In the genomic region with DNA sequence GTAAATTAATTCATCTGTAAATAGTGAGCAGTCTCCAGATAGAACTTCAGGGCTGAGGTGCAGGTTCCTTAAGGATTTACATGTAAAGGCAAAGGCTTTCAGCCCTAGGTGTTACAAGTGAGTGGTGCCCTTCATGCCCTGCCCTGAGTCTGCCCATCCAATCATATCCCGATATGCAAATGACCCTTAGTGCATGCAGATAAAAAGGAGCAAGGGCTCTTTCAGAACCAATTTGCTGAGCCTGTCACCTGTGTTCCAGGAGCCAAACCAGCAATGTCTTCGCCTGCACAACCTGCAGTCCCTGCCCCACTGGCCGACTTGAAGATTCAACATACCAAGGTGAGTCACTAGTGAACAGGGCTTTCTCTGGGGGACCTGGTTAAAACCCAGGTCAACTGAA, we compare ENCODE assay signal across 9 mouse cellular contexts.
DNase-seq lines count a peak whose midpoint lies in the region; ATAC-seq and TF ChIP-seq lines count a peak whose summit lies in the region.
"Had no signal": no experiment of that assay in that cellular context is flagged by ENCODE, and none has a peak within 500 bp of the region (broad histone marks: within the 10 kb centered on the region; RNA-seq: fewer than 3 reads in every experiment).

No protein-coding gene starts in this region.

- H3K9me3 ChIP-seq in embryonic facial prominence, embryonic 13.5 days, result no peaks in the 10 kb centered on the region
- H3K9me3 ChIP-seq in kidney, embryonic 16.5 days (ENCODE audit: low read length), result no peaks in the 10 kb centered on the region

- in situ Hi-C loops in Patski (cut with MboI; ENCODE audit: low pct_unique_long_range_greater_than_20kb), result loop anchor here (25.0 kb wide), 1 partner anchor 1061 kb away; a partner anchor contains a TSS

- TF ChIP-seq CTCF in Patski (IDR thresholded peaks at IDR 0.05), result no peak

- no peaks in the 10 kb centered on the region for H3K4me1 ChIP-seq in embryonic facial prominence, embryonic 13.5 days
- H3K4me1 ChIP-seq in kidney, embryonic 16.5 days (ENCODE audit: insufficient read depth, low read length), result no peaks in the 10 kb centered on the region

- no peak overlapping the region for H3K4me3 ChIP-seq in embryonic facial prominence, embryonic 13.5 days
- H3K4me3 ChIP-seq in kidney, embryonic 16.5 days (ENCODE audit: low read length), result no peak overlapping the region

- peak; percentile 95 for ATAC-seq in Patski
- 0 out of 2 replicates have a peak, but pooled peaks have one; percentile 48 for ATAC-seq in embryonic facial prominence, embryonic 13.5 days (ENCODE audit: insufficient number of reproducible peaks, insufficient read depth, low FRiP score, low TSS enrichment, low read depth)
- peak; percentile 90 for ATAC-seq in kidney, embryonic 16.5 days (ENCODE audit: low FRiP score, low TSS enrichment)
- 0 out of 2 replicates have a peak, but pooled peaks have one; percentile 15 for ATAC-seq in megakaryocyte, adult 5-6 weeks (ENCODE audit: poor library complexity, severe bottlenecking)

- WGBS in embryonic facial prominence, embryonic 13.5 days, result 61% methylated on average over 3 of the region's 3 CpGs
- WGBS in kidney, embryonic 16.5 days, result 54% methylated on average over 3 of the region's 3 CpGs

- no peaks in the 10 kb centered on the region for H3K27me3 ChIP-seq in Patski
- H3K27me3 ChIP-seq in embryonic facial prominence, embryonic 13.5 days, result no peaks in the 10 kb centered on the region
- no peaks in the 10 kb centered on the region for H3K27me3 ChIP-seq in kidney, embryonic 16.5 days (ENCODE audit: insufficient read depth, low read length)

- POLR2A ChIA-PET in Patski (lab: Charles Lee), result no interaction called here

- no peak for DNase-seq in Patski (ENCODE audit: low read depth, low spot score)
- no peak for DNase-seq in cerebellum, postnatal 36 days
- no peak for DNase-seq in gastrocnemius, postnatal 36 days
- no peak for DNase-seq in layer of hippocampus, adult 8-10 months (ENCODE audit: low spot score in 2 of 2)
- no peak for DNase-seq in frontal cortex, postnatal 25 days (ENCODE audit: low spot score in 2 of 2)

- intact Hi-C loops in gastrocnemius, postnatal 36 days (cut with DNase I), result no loop called here

- no peaks in the 10 kb centered on the region for H3K36me3 ChIP-seq in embryonic facial prominence, embryonic 13.5 days
- no peaks in the 10 kb centered on the region for H3K36me3 ChIP-seq in kidney, embryonic 16.5 days (ENCODE audit: insufficient read depth, low read length)

- CTCF ChIA-PET in Patski (lab: Charles Lee), result interaction anchor here (0.7 to 1.2 kb wide), 2 partner anchors 9 to 14 kb away, joined by 3 read pairs; no protein-coding TSS in a partner anchor

- no peak overlapping the region for H3K4me2 ChIP-seq in embryonic facial prominence, embryonic 13.5 days
- no peak overlapping the region for H3K4me2 ChIP-seq in kidney, embryonic 16.5 days (replicated peaks; ENCODE audit: low read depth, low read length)

- H3K27ac ChIP-seq in embryonic facial prominence, embryonic 13.5 days, result no peak overlapping the region
- H3K27ac ChIP-seq in kidney, embryonic 16.5 days (ENCODE audit: low read length), result no peak overlapping the region
- H3K27ac ChIP-seq: macrophage had no signal

- H3K9ac ChIP-seq in embryonic facial prominence, embryonic 13.5 days, result no peak overlapping the region
- no peak overlapping the region for H3K9ac ChIP-seq in kidney, embryonic 16.5 days (replicated peaks; ENCODE audit: low read length)

Comparison
In these comparisons a context has a peak if more than half of its experiments do, and no peak if none do; other contexts are left out.
1. ATAC-seq: peak in every context shown above with its lines; median percentile 95 in Patski; 90 in kidney, embryonic 16.5 days; 48 in embryonic facial prominence, embryonic 13.5 days; 15 in megakaryocyte, adult 5-6 weeks.